Mouse (Mus musculus) T-cell, adult 2 months (primary cell): Measurements from ENCODE around the gene Clec2d.
"Not testable (repeated sequence)": the region's sequence is repeated elsewhere in the genome, so short reads cannot be mapped to it uniquely, and the experiment has no call there.

Experiments
- DNase-seq: peaks from one replicate; pipeline ENCODE4 v3.0.0; 2022; ENCODE audit warnings: low spot score

Gene Clec2d

GRCm38 (mm10) chr6:129187816-129188215 lies 7.4 kb downstream of the Clec2d start:
- not testable (repeated sequence) for DNase-seq

- no peak for DNase-seq
These were observed 13.0 kb downstream of the Clec2d start for GRCm38 (mm10) chr6:129193431-129193830.

- DNase-seq: peak; percentile 44
These were observed 19.7 kb downstream of the Clec2d start for GRCm38 (mm10) chr6:129200066-129200465.

- no peak for DNase-seq
These were observed 21.9 kb downstream of the Clec2d start for GRCm38 (mm10) chr6:129202306-129202705.

- DNase-seq: no peak
These were observed 23.9 kb downstream of the Clec2d start for GRCm38 (mm10) chr6:129204342-129204741.

- DNase-seq: no peak
These were observed 24.4 kb downstream of the Clec2d start for GRCm38 (mm10) chr6:129204838-129205237.

GRCm38 (mm10) chr6:129208891-129209519 lies 28.6 kb downstream of the Clec2d start:
- no peak for DNase-seq

- DNase-seq: no peak
These were observed 29.5 kb downstream of the Clec2d start for GRCm38 (mm10) chr6:129209785-129210446.

GRCm38 (mm10) chr6:129210447-129210790 lies 30.0 kb downstream of the Clec2d start:
- peak; percentile 78 for DNase-seq

GRCm38 (mm10) chr6:129212421-129213195 lies 32.2 kb downstream of the Clec2d start:
- no peak for DNase-seq

- DNase-seq: no peak
These were observed 33.1 kb downstream of the Clec2d start for GRCm38 (mm10) chr6:129213497-129213896.

GRCm38 (mm10) chr6:129214263-129214662 lies 33.8 kb downstream of the Clec2d start:
- no peak for DNase-seq

- no peak for DNase-seq
These were observed 34.6 kb downstream of the Clec2d start for GRCm38 (mm10) chr6:129215053-129215452.

GRCm38 (mm10) chr6:129215886-129216637 lies 35.6 kb downstream of the Clec2d start:
- no peak for DNase-seq

GRCm38 (mm10) chr6:129216721-129217230 lies 36.4 kb downstream of the Clec2d start:
- DNase-seq: no peak

GRCm38 (mm10) chr6:129218191-129218696 lies 37.8 kb downstream of the Clec2d start:
- no peak for DNase-seq

- DNase-seq: no peak
These were observed 39.6 kb downstream of the Clec2d start for GRCm38 (mm10) chr6:129219897-129220517.

GRCm38 (mm10) chr6:129221053-129221452 lies 40.6 kb downstream of the Clec2d start:
- DNase-seq: no peak

- no peak for DNase-seq
These were observed 41.9 kb downstream of the Clec2d start for GRCm38 (mm10) chr6:129222188-129222800.

GRCm38 (mm10) chr6:129223611-129224010 lies 43.2 kb downstream of the Clec2d start:
- DNase-seq: no peak

GRCm38 (mm10) chr6:129224090-129224489 lies 43.7 kb downstream of the Clec2d start:
- no peak for DNase-seq
